Mouse (Mus musculus): Measurements from ENCODE around the gene Ifit2. TPM values are rescaled to one million over a fixed set of nuclear protein-coding genes. Genes with fewer than 3 reads are reported as not detected.

The Ifit2 gene
- polyA plus RNA-seq, 1 experiment from 2014 or later = 8.0 TPM

DNA sequence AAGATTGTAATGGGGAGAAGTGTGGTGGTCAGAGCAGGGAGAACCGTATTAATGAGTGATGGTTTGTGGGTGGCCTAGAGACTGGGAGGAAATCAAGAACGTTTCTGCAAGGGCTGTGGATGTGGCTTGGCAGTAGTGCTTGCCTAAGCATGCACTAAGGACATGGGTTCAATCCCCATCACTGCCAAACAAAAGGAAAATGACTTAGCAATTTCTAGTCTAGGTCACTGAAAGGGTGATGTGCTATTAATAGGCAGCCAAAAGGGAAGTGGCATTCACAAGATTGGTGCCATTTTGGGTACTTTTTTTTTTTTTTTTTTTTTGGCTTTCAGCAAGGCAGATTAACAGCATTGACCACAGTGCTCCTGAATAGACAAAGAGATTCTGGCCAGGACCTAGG lies 29.1 kb upstream of the Ifit2 start:
- WGBS = 77% methylated on average over 2 of the region's 2 CpGs
- no peaks in the 10 kb centered on the region for H3K27me3 ChIP-seq (replicated peaks; ENCODE audit: low read depth, poor library complexity, severe bottlenecking)
- H3K9me3 ChIP-seq = no peaks in the 10 kb centered on the region
- DNase-seq (ENCODE audit: low spot score) = no peak
- no peak overlapping the region for H3K4me3 ChIP-seq
- H3K36me3 ChIP-seq (replicated peaks) = peaks cover 22% of the 10 kb centered on the region
- H3K4me1 ChIP-seq = peaks cover 15% of the 10 kb centered on the region
- H3K27ac ChIP-seq (replicated peaks) = no peak overlapping the region

DNA sequence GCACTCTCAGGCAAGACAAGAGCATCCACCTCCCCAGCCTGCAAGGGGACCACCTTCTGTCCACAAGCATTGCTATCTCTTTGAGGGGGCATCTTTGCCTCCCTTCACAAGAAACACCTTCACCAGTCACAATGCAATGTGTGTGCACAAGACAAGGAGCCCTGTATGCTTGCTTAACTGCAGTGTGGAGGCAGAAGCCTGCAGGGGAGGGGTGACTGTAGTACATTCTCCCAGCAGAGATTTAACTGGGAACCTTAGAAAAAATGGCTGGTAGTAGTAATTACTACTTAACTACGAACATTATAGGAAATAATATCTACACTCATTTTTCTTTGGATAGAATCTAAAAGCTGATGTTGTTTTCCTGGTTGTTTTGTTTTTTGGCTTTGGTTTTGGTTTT lies 28.5 kb upstream of the Ifit2 start:
- no peak overlapping the region for H3K27ac ChIP-seq (replicated peaks)
- WGBS = 93% methylated on average over 1 of the region's 1 CpGs
- H3K27me3 ChIP-seq (replicated peaks; ENCODE audit: low read depth, poor library complexity, severe bottlenecking) = no peaks in the 10 kb centered on the region
- DNase-seq (ENCODE audit: low spot score) = no peak
- no peaks in the 10 kb centered on the region for H3K9me3 ChIP-seq
- peaks cover 22% of the 10 kb centered on the region for H3K36me3 ChIP-seq (replicated peaks)
- H3K4me3 ChIP-seq = no peak overlapping the region
- peaks cover 19% of the 10 kb centered on the region for H3K4me1 ChIP-seq

DNA sequence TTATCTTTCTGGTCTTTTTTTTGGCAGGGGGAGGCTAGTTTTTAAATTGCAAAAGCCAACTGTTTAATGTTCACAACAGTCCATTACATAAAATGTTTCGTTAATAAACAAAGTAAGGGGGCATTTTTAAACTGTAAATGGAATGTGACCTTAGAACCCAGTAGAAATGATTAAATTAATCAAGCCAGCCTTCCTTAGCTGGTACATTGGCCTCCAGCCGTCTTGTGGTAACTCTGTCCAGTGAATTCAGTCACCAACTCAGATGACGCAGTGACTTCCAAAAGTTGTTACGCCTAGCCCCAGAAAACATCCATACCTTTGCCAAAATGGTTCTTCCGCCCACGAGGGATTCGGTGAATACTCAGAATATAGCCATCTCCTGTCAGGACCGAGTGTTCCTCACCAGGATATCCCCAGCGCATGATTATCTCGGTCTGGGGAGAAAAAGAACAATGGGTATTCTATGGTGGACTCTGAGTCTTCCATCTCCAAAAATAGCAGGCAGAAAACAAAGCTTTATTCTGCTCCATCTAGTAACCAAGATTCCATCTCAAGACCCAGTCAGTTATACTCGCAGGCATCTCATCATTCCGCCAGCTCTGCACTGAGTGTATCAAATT lies 27.3 kb upstream of the Ifit2 start:
- Histone ChIP-seq H3K36me3 (replicated peaks) (peaks cover 21% of the 10 kb centered on the region), H3K9me3 (no peaks in the 10 kb centered on the region), H3K27me3 (replicated peaks; ENCODE audit: low read depth, poor library complexity, severe bottlenecking) (no peaks in the 10 kb centered on the region), H3K27ac (replicated peaks) (no peak overlapping the region), H3K4me3 (no peak overlapping the region), H3K4me1 (peaks cover 19% of the 10 kb centered on the region)
- WGBS = 73% methylated on average over 12 of the region's 12 CpGs
- DNase-seq (ENCODE audit: low spot score) = no peak

DNA sequence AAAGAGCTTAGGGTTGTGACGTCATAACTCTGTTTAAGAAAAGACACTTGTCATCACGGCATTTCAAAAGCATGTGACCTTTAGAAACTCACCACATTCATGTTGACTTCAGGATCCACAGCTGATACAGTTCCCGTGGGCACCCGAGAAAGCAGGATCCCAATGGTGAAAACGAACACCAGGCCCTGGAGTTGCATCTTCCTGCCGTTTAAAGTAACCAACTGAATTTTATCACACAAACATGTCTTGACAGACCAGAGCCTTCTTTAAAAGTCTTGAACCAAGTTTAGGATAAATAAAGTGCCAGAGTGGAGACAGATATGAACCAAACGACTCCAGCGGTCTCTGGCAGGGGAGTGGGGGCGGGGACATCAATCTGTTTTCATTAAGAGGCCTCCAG lies 25.8 kb upstream of the Ifit2 start:
- no peaks in the 10 kb centered on the region for H3K27me3 ChIP-seq (replicated peaks; ENCODE audit: low read depth, poor library complexity, severe bottlenecking)
- peaks cover 9% of the 10 kb centered on the region for H3K36me3 ChIP-seq (replicated peaks)
- peaks cover 19% of the 10 kb centered on the region for H3K4me1 ChIP-seq
- 64% methylated on average over 9 of the region's 9 CpGs for WGBS
- DNase-seq (ENCODE audit: low spot score) = peak; percentile 19
- H3K27ac ChIP-seq (replicated peaks) = no peak overlapping the region
- H3K9me3 ChIP-seq = no peaks in the 10 kb centered on the region
- 0 out of 2 replicates have a peak overlapping the region, but pooled peaks have one; percentile 16 for H3K4me3 ChIP-seq

DNA sequence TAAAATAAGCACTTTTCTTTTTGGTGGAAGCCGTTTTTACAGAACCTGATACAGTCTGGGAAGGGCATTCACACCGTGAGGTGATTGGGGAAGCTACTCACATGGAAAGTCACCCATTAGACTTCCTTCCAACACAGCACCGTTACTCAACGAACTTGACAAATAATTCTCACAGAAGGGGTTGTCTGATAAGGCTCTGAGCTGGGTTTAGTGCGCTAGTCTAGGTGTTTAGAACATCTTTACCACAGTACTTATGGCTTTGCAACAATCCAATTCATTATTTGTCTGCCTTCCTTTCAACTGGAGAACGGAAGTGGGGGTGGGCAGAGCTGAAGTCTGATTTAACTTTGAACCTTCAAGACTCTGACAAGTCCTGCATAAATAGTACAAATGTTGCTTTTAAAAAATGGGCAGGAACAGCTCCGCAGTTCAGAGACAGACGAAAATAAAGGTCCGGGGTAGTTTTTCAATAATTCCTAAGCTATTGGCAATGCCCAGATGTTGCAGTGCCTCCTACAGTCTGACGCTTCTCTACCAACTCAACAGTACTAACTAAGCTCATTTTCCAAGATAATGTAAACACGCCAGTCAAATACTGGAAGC lies 24.1 kb upstream of the Ifit2 start:
- Histone ChIP-seq H3K36me3 (replicated peaks) (peaks cover 5% of the 10 kb centered on the region), H3K4me3 (peak overlapping the region; percentile 82), H3K9me3 (no peaks in the 10 kb centered on the region), H3K27ac (replicated peaks) (peak overlapping the region; percentile 87), H3K4me1 (peaks cover 19% of the 10 kb centered on the region), H3K27me3 (replicated peaks; ENCODE audit: low read depth, poor library complexity, severe bottlenecking) (no peaks in the 10 kb centered on the region)
- WGBS = 42% methylated on average over 11 of the region's 11 CpGs
- no peak for DNase-seq (ENCODE audit: low spot score)

DNA sequence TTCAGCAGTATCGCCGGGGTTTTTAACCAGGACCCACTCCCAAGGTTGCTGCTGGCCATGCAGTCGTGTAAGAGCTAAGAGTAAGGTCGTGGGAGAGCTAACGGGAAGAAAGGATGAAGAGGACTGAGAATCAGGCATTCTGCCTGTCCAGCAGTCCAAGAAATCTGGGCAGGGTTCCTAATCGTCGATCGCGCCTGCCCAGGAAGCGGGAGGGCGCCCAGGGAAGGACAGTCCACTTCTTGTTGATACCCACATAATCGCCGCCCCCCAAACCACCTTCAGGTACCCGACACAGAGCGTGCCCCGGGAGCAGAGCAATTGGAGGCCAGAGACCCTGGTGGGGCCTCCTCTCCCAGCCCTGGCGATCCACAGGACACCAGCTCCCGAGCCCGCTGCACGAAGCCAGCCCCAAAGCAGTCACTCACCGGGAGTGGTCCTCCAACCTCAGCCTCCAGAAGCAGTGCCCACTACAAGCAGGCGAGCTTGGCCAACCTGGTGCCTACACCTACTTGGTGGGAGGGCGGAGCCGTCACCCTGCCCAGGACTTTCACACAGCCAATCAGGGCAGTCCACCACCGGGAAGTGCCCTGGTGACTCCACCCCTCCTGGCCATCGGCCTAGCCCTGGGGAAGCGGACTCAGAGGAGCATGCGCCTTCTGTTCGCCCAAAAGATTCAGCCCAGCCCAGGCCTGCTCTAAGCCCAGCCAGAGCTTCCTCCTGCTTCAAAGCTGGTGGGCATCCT lies 23.4 kb upstream of the Ifit2 start, which contains the start of gene Lipa:
Gene Lipa (minus strand): TSS at position 534 of the 742 bp plus-strand sequence.
- under 1% methylated on average over 29 of the region's 29 CpGs for WGBS
- peak; percentile 93 for DNase-seq (ENCODE audit: low spot score)
- Histone ChIP-seq H3K9me3 (no peaks in the 10 kb centered on the region), H3K4me3 (peak within 1 kb of the TSS; percentile 82), H3K27ac (replicated peaks) (peak within 1 kb of the TSS; percentile 87), H3K27me3 (replicated peaks; ENCODE audit: low read depth, poor library complexity, severe bottlenecking) (no peaks in the 10 kb centered on the region), H3K4me1 (peaks cover 19% of the 10 kb centered on the region), H3K36me3 (replicated peaks) (no peaks in the 10 kb centered on the region; the same call in 1 of the 2 replicates)

DNA sequence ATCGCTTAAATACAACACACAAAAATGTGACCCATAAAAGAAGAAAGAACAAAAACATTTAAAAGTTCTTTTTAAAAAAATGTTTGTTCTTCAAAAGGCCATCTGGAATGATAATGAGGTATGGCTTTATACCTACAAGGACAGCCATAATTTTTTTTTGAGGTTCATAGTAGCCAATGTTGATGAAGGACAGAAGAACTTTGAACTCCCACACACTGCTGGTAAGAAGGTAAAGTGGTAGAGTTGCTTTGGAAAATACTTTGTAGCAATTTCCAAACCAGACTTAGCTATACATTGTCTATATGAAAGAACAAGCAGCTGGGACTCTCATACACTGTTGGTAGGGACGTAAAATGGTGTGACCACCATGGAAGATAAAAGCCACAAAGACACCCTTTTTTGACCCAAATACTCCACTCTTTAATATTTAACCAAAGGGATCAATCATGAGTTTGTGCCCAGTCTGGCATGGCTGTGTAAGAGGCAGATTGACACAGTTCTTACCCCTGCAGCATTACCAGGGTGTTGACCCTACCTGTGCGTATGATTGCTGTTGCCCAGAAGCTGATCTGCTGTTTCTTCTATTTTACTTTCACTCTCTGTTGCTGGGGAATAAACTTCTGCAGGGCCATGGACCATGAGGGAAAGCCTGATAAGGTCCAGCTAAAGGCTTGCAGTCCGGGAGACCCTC lies 18.3 kb upstream of the Ifit2 start:
- Histone ChIP-seq H3K27ac (replicated peaks) (no peak overlapping the region), H3K4me1 (no peaks in the 10 kb centered on the region), H3K4me3 (no peak overlapping the region), H3K9me3 (peaks cover 3% of the 10 kb centered on the region; the same call in 1 of the 2 replicates), H3K27me3 (replicated peaks; ENCODE audit: low read depth, poor library complexity, severe bottlenecking) (no peaks in the 10 kb centered on the region), H3K36me3 (replicated peaks) (no peaks in the 10 kb centered on the region)
- 94% methylated on average over 4 of the region's 4 CpGs for WGBS
- DNase-seq (ENCODE audit: low spot score) = no peak

DNA sequence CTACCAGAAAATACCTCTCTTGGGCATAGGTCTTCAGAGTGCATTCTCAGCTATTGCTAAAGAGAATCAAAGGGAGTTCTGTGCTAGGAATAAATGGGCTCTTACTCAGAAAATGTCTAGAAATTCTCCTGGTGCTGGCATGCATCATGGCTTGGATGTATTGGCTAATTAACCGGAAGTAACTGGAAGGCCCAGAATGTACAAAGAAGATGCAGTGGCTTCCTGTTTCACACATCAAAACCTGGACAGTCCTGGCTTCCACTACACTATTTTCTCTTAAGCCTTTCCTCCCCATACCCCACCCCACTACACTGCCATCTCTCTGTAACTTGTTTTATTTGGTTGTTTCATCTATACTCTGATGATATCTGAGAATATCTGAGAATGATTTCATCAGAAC lies 11.1 kb upstream of the Ifit2 start:
- Histone ChIP-seq H3K9me3 (peaks cover 3% of the 10 kb centered on the region; the same call in 1 of the 2 replicates), H3K27me3 (replicated peaks; ENCODE audit: low read depth, poor library complexity, severe bottlenecking) (no peaks in the 10 kb centered on the region), H3K27ac (replicated peaks) (no peak overlapping the region), H3K36me3 (replicated peaks) (no peaks in the 10 kb centered on the region), H3K4me1 (no peaks in the 10 kb centered on the region), H3K4me3 (no peak overlapping the region)
- no peak for DNase-seq (ENCODE audit: low spot score)
- 74% methylated on average over 1 of the region's 1 CpGs for WGBS

DNA sequence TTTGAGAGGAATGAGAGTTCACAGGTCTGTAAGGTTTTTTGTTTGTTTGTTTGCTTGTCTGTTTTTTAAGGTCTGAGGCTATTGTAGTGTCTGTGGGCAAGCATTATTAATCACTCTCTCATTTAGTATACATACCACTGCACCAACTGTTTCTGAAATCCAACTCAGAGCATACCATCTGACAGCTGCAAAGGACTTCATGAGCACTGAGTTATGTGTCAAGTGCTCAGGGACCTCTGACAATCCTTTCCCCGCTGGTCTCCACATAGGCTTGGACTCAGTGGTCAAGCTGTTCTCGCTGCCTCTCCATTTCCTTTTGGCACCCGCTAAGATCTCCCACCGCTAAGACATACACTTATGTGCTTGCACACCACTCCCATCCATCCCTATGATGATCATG lies 4.3 kb upstream of the Ifit2 start:
- H3K27me3 ChIP-seq (replicated peaks; ENCODE audit: low read depth, poor library complexity, severe bottlenecking) = no peaks in the 10 kb centered on the region
- 90% methylated on average over 4 of the region's 4 CpGs for WGBS
- DNase-seq (ENCODE audit: low spot score) = no peak
- 0 out of 2 replicates have a peak, but pooled peaks cover 3% of the 10 kb centered on the region for H3K4me1 ChIP-seq
- H3K9me3 ChIP-seq = no peaks in the 10 kb centered on the region
- H3K36me3 ChIP-seq (replicated peaks) = no peaks in the 10 kb centered on the region
- H3K4me3 ChIP-seq = no peak overlapping the region
- no peak overlapping the region for H3K27ac ChIP-seq (replicated peaks)

DNA sequence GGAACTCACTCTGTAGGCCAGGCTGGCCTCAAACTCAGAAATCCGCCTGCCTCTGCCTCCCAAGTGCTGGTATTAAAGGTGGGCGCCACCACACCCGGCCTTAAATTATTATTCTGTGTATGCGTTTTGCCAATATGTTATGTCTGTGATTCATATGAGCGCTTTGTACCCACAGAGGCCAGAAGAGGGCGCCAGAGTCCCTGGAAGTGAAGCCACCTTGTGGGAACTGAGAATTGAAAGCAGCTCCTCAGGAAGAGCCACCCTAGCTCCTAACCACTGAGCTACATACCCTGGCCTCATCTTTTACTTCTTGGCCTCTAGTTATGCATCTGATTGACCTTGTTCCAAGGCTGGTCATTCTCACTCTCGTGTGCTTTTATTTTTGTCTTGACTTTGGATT lies 2.5 kb upstream of the Ifit2 start:
- Histone ChIP-seq H3K9me3 (no peaks in the 10 kb centered on the region), H3K4me3 (no peak overlapping the region), H3K27me3 (replicated peaks; ENCODE audit: low read depth, poor library complexity, severe bottlenecking) (no peaks in the 10 kb centered on the region), H3K4me1 (peaks cover 6% of the 10 kb centered on the region; the same call in 1 of the 2 replicates), H3K27ac (replicated peaks) (no peak overlapping the region), H3K36me3 (replicated peaks) (no peaks in the 10 kb centered on the region)
- peak; percentile 75 for DNase-seq (ENCODE audit: low spot score)
- WGBS = 30% methylated on average over 7 of the region's 7 CpGs

DNA sequence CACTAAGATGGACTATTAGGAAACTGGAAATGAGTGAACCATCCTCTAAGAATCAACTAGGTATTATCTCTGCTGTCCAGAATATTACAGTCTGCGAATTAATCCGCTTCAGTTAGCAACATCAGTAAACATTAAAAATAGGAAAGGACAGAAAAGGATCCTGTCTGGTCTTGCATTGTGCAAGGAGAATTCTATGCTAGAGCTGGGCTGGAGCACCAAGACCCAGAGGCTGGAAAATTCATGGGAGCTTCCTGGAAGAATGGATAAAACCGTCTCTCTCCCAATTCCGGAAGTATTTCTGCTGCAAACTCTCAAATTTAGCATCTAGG lies 325 bp upstream of the Ifit2 start:
- WGBS = 31% methylated on average over 4 of the region's 4 CpGs
- H3K27ac ChIP-seq (replicated peaks) = peak overlapping the region; percentile 82
- no peak for DNase-seq (ENCODE audit: low spot score)

DNA sequence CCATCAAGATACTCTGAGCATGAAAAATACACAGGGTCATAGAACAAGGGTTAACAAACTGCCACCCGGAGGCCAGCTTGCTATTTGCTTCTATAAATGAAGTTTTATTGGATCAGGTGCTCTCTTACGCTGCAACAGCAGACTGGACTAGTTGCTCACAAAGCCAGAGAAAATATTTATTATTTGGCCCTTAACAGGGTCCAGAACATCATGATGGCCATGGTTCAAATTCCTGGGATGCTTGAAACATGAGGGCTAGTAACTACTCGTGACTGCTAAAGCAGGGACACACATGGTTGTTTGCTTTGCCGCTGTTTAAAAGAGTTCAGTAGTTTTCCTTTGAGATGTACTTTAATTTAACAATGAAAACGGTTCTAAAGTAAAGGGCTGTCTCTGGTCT lies 1.5 kb downstream of the Ifit2 start:
- H3K27ac ChIP-seq (replicated peaks) = no peak overlapping the region

More for the DNA sequence above, 325 bp upstream of the Ifit2 start:
- Histone ChIP-seq H3K27me3 (replicated peaks; ENCODE audit: low read depth, poor library complexity, severe bottlenecking) (no peaks in the 10 kb centered on the region), H3K4me3 (peak overlapping the region; percentile 58), H3K9me3 (no peaks in the 10 kb centered on the region), H3K4me1 (peaks cover 11% of the 10 kb centered on the region; the same call in 1 of the 2 replicates), H3K36me3 (replicated peaks) (no peaks in the 10 kb centered on the region)

More for the DNA sequence above, 1.5 kb downstream of the Ifit2 start:
- Histone ChIP-seq H3K9me3 (no peaks in the 10 kb centered on the region), H3K36me3 (replicated peaks) (no peaks in the 10 kb centered on the region), H3K4me3 (no peak overlapping the region), H3K4me1 (peaks cover 11% of the 10 kb centered on the region; the same call in 1 of the 2 replicates), H3K27me3 (replicated peaks; ENCODE audit: low read depth, poor library complexity, severe bottlenecking) (no peaks in the 10 kb centered on the region)
- DNase-seq (ENCODE audit: low spot score) = no peak
- WGBS = 64% methylated on average over 5 of the region's 5 CpGs

Measured in embryonic facial prominence, embryonic 10.5 days (tissue).